Mouse (Mus musculus): ENCODE measurements around the gene Procr. TPM values are rescaled to one million over a fixed set of nuclear protein-coding genes. Genes with fewer than 3 reads are reported as not detected.

Gene Procr
- polyA plus RNA-seq (2016; fragmentation: Nextera tagmentation; extraction: Ambion mirVana) = 5.3 and 6.6 TPM in 2 replicates

DNA sequence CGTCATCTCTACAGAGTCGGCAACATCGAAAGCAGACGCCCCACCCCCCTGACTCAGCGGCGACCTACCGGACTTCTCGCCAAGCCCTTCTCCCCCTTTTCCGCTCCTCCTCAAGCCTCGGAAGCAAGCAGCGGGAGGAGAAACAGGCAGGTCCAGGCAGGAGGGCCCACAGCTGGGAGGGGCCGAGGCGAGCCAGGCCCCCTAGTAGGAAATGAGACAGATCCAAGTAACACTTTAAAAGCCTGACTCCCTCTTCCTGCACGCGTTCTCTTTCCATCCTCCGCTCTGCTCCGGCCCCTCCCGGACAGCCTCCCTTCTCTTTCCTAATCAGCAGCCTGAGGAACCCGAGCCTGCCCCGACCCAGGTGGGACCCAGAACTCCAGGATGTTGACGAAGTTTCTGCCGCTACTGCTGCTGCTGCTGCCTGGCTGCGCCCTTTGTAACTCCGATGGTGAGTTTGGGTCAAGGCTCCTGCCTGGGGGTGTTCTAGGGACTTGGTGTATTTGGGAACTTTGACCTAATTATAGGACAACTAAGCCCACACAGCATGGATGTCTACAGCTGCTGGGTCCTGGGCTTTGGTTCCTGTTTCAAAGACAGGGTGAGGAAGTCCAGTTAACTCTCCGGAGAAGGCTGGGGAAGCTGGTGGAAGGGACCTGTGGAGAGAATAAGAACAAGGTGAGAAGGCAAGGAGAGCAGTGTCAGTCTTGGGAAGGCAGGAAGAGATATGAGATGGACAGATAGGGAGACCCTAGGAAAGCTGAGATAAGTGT lies at the start of gene Procr:
TSS of gene Procr (plus strand) at position 104 of the 773 bp plus-strand sequence.
- Histone ChIP-seq H3K9me3 (no peaks in the 10 kb centered on the region), H3K36me3 (no peaks in the 10 kb centered on the region), H3K27me3 (ENCODE audit: insufficient read depth, poor library complexity, severe bottlenecking) (peaks cover 31% of the 10 kb centered on the region; the same call in 1 of the 2 replicates), H3K27ac (peak within 1 kb of the TSS; percentile 48), H3K4me3 (peak within 1 kb of the TSS; percentile 58), H3K4me1 (peaks cover 10% of the 10 kb centered on the region)
- DNase-seq (ENCODE audit: low spot score) = no peak
- WGBS = 3% methylated on average over 25 of the region's 25 CpGs

GRCm38 (mm10) chr2:155701399-155701919 lies 49.5 kb upstream of the Procr start:
- WGBS = 87% methylated on average over 19 of the region's 19 CpGs
- no peak overlapping the region for H3K27ac ChIP-seq
- no peak overlapping the region for H3K4me3 ChIP-seq
- no peaks in the 10 kb centered on the region for H3K27me3 ChIP-seq (ENCODE audit: insufficient read depth, poor library complexity, severe bottlenecking)
- H3K4me1 ChIP-seq = peaks cover 12% of the 10 kb centered on the region
- DNase-seq (ENCODE audit: low spot score) = no peak
- no peaks in the 10 kb centered on the region for H3K9me3 ChIP-seq
- peaks cover 40% of the 10 kb centered on the region for H3K36me3 ChIP-seq

DNA sequence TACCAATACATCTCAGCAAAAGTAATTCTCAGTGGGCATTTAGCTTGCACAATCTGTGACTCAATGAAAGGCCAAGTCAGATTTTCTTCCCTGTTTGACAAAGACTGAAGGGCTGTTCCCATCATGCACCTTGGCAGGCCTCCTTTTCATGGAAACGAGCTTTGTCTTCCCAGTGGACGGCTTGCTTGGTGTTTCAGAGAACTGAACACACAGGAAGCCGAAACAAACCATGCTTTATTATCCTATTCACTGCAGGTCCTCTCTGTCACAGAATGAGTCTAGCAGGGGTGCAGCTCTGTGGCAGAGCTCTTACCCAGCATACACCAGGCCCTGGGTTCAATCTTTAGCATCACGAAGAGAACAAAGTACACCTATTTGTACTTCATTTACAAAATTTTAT lies 47.3 kb upstream of the Procr start:
- no peaks in the 10 kb centered on the region for H3K9me3 ChIP-seq
- WGBS = 78% methylated on average over 4 of the region's 4 CpGs
- no peak for DNase-seq (ENCODE audit: low spot score)
- no peak overlapping the region for H3K4me3 ChIP-seq
- H3K27ac ChIP-seq = no peak overlapping the region
- H3K36me3 ChIP-seq = peaks cover 50% of the 10 kb centered on the region
- no peaks in the 10 kb centered on the region for H3K27me3 ChIP-seq (ENCODE audit: insufficient read depth, poor library complexity, severe bottlenecking)
- peaks cover 12% of the 10 kb centered on the region for H3K4me1 ChIP-seq

- no peak for DNase-seq (ENCODE audit: low spot score)
- Histone ChIP-seq H3K27me3 (ENCODE audit: insufficient read depth, poor library complexity, severe bottlenecking) (no peaks in the 10 kb centered on the region), H3K27ac (no peak overlapping the region), H3K4me3 (no peak overlapping the region), H3K4me1 (peaks cover 12% of the 10 kb centered on the region), H3K36me3 (peaks cover 59% of the 10 kb centered on the region), H3K9me3 (no peaks in the 10 kb centered on the region)
- WGBS = 87% methylated on average over 4 of the region's 4 CpGs
Observed at GRCm38 (mm10) chr2:155707251-155707650, 43.7 kb upstream of the Procr start.

DNA sequence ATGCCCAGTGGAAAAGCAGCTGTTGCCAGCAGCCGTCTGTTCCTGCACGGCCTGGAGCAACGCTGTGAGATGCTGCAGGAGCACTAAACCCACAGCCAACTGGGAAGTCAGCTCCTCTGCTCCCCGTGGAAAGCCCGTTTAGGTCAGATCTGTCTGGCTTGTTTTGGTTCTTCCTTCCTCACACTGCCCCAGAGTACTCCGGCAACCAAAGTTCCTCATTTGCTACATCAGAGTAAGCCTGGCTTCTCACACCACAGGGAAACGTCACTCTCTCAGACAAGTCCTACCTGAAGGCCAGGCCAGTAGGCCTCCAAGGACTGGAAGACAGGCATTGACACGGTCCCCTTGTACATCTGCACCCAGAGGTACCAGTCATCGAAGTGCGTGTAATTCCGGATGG lies 40.4 kb upstream of the Procr start:
- Histone ChIP-seq H3K36me3 (peaks cover 63% of the 10 kb centered on the region), H3K27me3 (ENCODE audit: insufficient read depth, poor library complexity, severe bottlenecking) (no peaks in the 10 kb centered on the region), H3K4me1 (peaks cover 6% of the 10 kb centered on the region), H3K9me3 (no peaks in the 10 kb centered on the region), H3K4me3 (no peak overlapping the region), H3K27ac (no peak overlapping the region)
- DNase-seq (ENCODE audit: low spot score) = no peak
- WGBS = 90% methylated on average over 11 of the region's 11 CpGs

GRCm38 (mm10) chr2:155717082-155717990 lies 33.6 kb upstream of the Procr start:
- H3K4me1 ChIP-seq = no peaks in the 10 kb centered on the region
- 85% methylated on average over 12 of the region's 12 CpGs for WGBS
- no peaks in the 10 kb centered on the region for H3K9me3 ChIP-seq
- H3K27ac ChIP-seq = no peak overlapping the region
- no peak for DNase-seq (ENCODE audit: low spot score)
- H3K27me3 ChIP-seq (ENCODE audit: insufficient read depth, poor library complexity, severe bottlenecking) = no peaks in the 10 kb centered on the region
- peaks cover 56% of the 10 kb centered on the region for H3K36me3 ChIP-seq
- no peak overlapping the region for H3K4me3 ChIP-seq

DNA sequence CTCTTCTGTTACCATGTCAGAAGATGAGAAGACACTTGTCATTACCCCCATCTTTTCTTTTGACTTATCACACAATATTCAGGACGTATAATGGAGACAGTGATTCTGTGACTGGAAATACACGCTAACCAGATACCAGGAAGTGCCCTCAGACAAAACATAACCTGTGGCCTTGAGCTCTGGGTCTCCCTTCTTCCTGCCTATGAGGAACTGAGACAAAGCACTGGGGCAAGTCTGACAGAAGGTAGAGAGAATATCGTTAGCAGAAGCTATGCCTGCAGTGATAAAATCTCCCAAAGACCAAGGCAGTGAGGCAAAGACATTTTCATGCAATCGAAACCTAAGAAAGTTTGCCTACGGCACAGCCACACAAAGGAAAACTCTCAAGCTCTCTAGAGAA lies 30.3 kb upstream of the Procr start:
- DNase-seq (ENCODE audit: low spot score) = no peak
- H3K36me3 ChIP-seq = peaks cover 37% of the 10 kb centered on the region
- no peak overlapping the region for H3K4me3 ChIP-seq
- no peaks in the 10 kb centered on the region for H3K4me1 ChIP-seq
- no peak overlapping the region for H3K27ac ChIP-seq
- H3K9me3 ChIP-seq = no peaks in the 10 kb centered on the region
- no peaks in the 10 kb centered on the region for H3K27me3 ChIP-seq (ENCODE audit: insufficient read depth, poor library complexity, severe bottlenecking)
- WGBS = 81% methylated on average over 5 of the region's 5 CpGs

DNA sequence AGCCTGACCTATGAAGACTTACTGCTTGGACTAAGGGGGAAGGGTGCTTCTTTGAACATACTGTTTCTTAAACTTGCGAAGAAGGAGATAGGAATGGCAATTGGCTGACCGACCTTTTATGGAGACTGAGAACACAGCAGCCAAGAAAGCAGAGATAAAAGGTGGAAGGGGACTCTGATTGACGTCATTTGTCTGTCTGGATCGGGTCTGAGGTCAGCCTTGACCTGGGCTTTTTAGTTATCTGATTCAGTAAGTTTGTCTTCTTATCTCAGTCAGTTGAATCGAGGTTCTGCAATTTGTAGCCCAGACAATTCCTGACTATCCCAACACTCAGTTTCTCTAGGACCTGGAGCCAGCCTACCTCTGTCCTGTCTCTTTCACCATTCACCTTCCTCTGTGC lies 26.9 kb upstream of the Procr start:
- DNase-seq (ENCODE audit: low spot score) = no peak
- 55% methylated on average over 5 of the region's 5 CpGs for WGBS
- Histone ChIP-seq H3K36me3 (peaks cover 17% of the 10 kb centered on the region), H3K4me3 (no peak overlapping the region), H3K4me1 (peaks cover 7% of the 10 kb centered on the region), H3K27me3 (ENCODE audit: insufficient read depth, poor library complexity, severe bottlenecking) (no peaks in the 10 kb centered on the region), H3K9me3 (no peaks in the 10 kb centered on the region), H3K27ac (no peak overlapping the region)

DNA sequence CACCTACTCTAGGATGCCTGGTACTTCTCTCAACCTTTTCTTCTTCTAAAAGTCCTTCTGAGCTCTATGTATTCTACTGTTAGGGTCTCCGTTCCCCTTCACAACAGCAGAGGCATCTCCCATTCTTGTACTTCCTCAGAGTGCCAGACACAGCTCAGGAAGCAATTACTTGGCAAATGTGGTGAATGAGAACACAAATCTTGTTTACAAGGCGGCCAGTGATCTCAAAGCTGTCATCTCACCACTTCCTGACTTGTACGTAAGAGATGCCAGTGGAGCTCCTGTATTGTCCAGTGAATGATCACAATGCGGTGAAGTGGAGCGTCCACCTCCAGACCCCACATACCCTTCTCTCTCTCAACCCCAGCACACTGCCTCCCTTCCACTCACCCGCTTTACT lies 26.4 kb upstream of the Procr start:
- H3K4me3 ChIP-seq = no peak overlapping the region
- H3K36me3 ChIP-seq = peaks cover 12% of the 10 kb centered on the region
- H3K9me3 ChIP-seq = no peaks in the 10 kb centered on the region
- H3K4me1 ChIP-seq = peaks cover 9% of the 10 kb centered on the region
- H3K27me3 ChIP-seq (ENCODE audit: insufficient read depth, poor library complexity, severe bottlenecking) = no peaks in the 10 kb centered on the region
- WGBS = 77% methylated on average over 6 of the region's 6 CpGs
- DNase-seq (ENCODE audit: low spot score) = no peak
- H3K27ac ChIP-seq = no peak overlapping the region

- Histone ChIP-seq H3K4me3 (no peak overlapping the region), H3K27ac (no peak overlapping the region), H3K4me1 (peaks cover 9% of the 10 kb centered on the region), H3K9me3 (no peaks in the 10 kb centered on the region), H3K27me3 (ENCODE audit: insufficient read depth, poor library complexity, severe bottlenecking) (no peaks in the 10 kb centered on the region), H3K36me3 (peaks cover 7% of the 10 kb centered on the region)
- 87% methylated on average over 7 of the region's 7 CpGs for WGBS
- DNase-seq (ENCODE audit: low spot score) = no peak
Observed at GRCm38 (mm10) chr2:155726302-155726701, 24.6 kb upstream of the Procr start.

DNA sequence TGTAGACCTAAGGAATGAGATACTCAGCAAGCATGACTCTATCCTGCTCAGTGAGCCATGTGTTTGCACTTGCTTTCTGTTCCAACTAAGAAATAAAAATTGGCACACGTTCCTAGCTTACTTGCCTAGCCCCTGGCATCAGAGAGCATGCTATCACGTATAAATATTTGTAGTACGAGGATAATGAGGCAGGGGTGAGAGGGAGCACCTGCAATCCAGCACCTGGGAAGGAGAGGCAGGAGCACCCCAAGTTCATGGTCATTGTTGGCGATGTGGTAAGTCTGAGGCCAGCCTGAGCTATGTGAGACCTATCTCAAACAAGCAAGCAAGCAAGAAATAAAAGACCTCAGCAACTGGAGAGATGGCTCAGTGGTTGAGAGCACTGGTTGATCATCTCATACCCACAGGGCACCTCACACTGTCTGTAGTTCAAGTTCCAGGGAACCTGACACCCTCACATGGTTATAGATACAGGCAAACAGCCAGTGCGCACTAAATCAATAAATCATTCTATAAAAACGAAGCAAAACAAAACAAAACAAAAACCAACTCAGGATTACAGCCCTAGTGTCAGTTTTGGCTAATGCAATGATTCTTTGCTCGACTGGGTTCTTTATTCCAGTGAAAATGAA lies 23.0 kb upstream of the Procr start:
- no peaks in the 10 kb centered on the region for H3K36me3 ChIP-seq
- DNase-seq (ENCODE audit: low spot score) = no peak
- no peaks in the 10 kb centered on the region for H3K27me3 ChIP-seq (ENCODE audit: insufficient read depth, poor library complexity, severe bottlenecking)
- peak overlapping the region; percentile 90; the same call in 1 of the 2 replicates for H3K4me3 ChIP-seq
- peaks cover 9% of the 10 kb centered on the region for H3K4me1 ChIP-seq
- WGBS = 80% methylated on average over 7 of the region's 7 CpGs
- no peak overlapping the region for H3K27ac ChIP-seq
- H3K9me3 ChIP-seq = no peaks in the 10 kb centered on the region

GRCm38 (mm10) chr2:155728742-155729141 lies 22.2 kb upstream of the Procr start:
- Histone ChIP-seq H3K4me3 (peak overlapping the region; percentile 90), H3K9me3 (no peaks in the 10 kb centered on the region), H3K27ac (peak overlapping the region; percentile 83), H3K36me3 (no peaks in the 10 kb centered on the region), H3K27me3 (ENCODE audit: insufficient read depth, poor library complexity, severe bottlenecking) (no peaks in the 10 kb centered on the region), H3K4me1 (peaks cover 9% of the 10 kb centered on the region)
- DNase-seq (ENCODE audit: low spot score) = no peak
- 6% methylated on average over 15 of the region's 15 CpGs for WGBS
